Mouse (Mus musculus): ENCODE results near the gene Fam240a.

DNA sequence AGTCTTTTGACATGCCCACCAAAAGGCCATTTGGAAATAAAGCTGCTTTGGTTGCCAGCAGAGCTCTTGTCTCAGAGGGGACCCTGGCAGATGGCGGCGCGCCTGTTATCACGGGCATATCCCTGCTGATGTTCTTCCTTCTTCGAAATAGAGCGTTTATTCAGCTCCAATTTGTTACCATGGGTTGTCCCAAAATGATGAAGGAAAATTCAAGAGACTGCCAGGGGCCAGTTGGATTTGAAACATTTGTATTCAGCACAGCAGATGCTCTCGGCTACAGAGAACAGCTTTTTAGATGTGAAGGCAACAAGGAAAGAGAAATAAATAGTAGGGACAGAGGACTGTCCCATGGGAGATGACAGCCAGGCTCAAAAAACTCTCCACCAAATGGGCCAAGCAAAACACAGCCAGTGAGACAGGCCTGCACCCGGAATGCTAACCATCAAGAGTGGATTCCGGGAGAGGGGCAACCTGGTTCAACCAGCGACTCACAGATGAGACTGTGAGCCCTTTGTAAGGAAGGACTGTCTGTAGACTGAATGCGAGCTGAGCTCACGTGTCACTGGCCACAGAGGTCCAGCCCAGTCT, 17.3 kb upstream of the Fam240a start:
- TF ChIP-seq CTCF (IDR thresholded peaks at IDR 0.05; ENCODE audit: control insufficient read depth, insufficient read depth, low read length), result no peak
- TF ChIP-seq POLR2A (IDR thresholded peaks at IDR 0.05; ENCODE audit: borderline replicate concordance, control insufficient read depth, low read depth, low read length), result no peak
